Mouse (Mus musculus) heart, embryonic 14.5 days (tissue): Measurements from ENCODE around the gene Zfp316. TPM values are rescaled to one million over a fixed set of nuclear protein-coding genes. Genes with fewer than 3 reads are reported as not detected.

Experiments
- ATAC-seq: fragments of 200-750 bp; cut with Nextera tagmentation; 2 replicates; pipeline ENCODE4 v1.8.0; 2017; ENCODE audit warnings: low read depth, moderate TSS enrichment; ENCODE audit not compliant: insufficient number of reproducible peaks, insufficient read depth, low FRiP score
- H3K27ac ChIP-seq, 2 experiments: fragments of 200-500 bp in 1 of 2; fragments of 300-500 bp in 1 of 2; sonication (generic) in 1 of 2; replicated peaks in 1 of 2; 2 replicates each; pipeline ENCODE4 v1.5.1; 2012 to 2014; ENCODE audit warnings: low read depth in 2 of 2, low read length in 2 of 2, control low read depth in 1 of 2, mild to moderate bottlenecking in 1 of 2, mixed read lengths in 1 of 2; ENCODE audit not compliant: control insufficient read depth in 1 of 2, insufficient read depth in 1 of 2
- H3K27me3 ChIP-seq: fragments of 300-500 bp; sonication (generic); 2 replicates; pipeline ENCODE4 v1.6.1; 2014; ENCODE audit warnings: mild to moderate bottlenecking, low read length, control low read depth; ENCODE audit not compliant: control insufficient read depth, insufficient read depth
- H3K36me3 ChIP-seq: fragments of 300-500 bp; sonication (generic); 2 replicates; pipeline ENCODE4 v1.6.1; 2014; ENCODE audit warnings: mild to moderate bottlenecking, control low read depth, low read length, mixed read lengths; ENCODE audit not compliant: control insufficient read depth, insufficient read depth
- H3K4me1 ChIP-seq, 2 experiments: fragments of 200-500 bp in 1 of 2; fragments of 300-500 bp in 1 of 2; sonication (generic) in 1 of 2; 2 replicates each; pipeline ENCODE4 v1.6.1; 2012 to 2014; ENCODE audit warnings: low read length in 2 of 2, control low read depth in 1 of 2, mixed read lengths in 1 of 2; ENCODE audit not compliant: control insufficient read depth in 2 of 2, insufficient read depth in 2 of 2
- H3K4me2 ChIP-seq: fragments of 300-500 bp; sonication (generic); 2 replicates; pipeline ENCODE4 v1.6.1; 2014; ENCODE audit warnings: mild to moderate bottlenecking, low read length
- H3K4me3 ChIP-seq, 2 experiments: fragments of 200-500 bp in 1 of 2; fragments of 300-500 bp in 1 of 2; sonication (generic) in 1 of 2; 2 replicates each; pipeline ENCODE4 v1.5.1; 2012 to 2014; ENCODE audit warnings: low read length in 2 of 2, mild to moderate bottlenecking in 2 of 2, control low read depth in 1 of 2, low read depth in 1 of 2, moderate library complexity in 1 of 2; ENCODE audit not compliant: control insufficient read depth in 1 of 2, insufficient read depth in 1 of 2
- H3K9ac ChIP-seq: fragments of 300-500 bp; sonication (generic); 2 replicates; pipeline ENCODE4 v1.6.1; 2014; ENCODE audit warnings: mild to moderate bottlenecking, low read length
- H3K9me3 ChIP-seq: fragments of 300-500 bp; sonication (generic); 2 replicates; pipeline ENCODE4 v1.6.1; 2016; ENCODE audit warnings: low read length, control low read depth; ENCODE audit not compliant: control insufficient read depth
- WGBS: fragments of 180-500 bp; shearing (Covaris S2); extraction: QIAGEN DNeasy Blood & Tissue Kit; methylation state at CpG from one replicate; pipeline ENCODE4 v1.1.7; 2014; 5-methylcytosine and 5-hydroxymethylcytosine counted together
- polyA plus RNA-seq: library from polyadenylated mRNA; unstranded; fragments of >200 nt; fragmentation: Nextera tagmentation; extraction: Ambion mirVana; gene quantifications from 2 replicates; pipeline ENCODE4 v1.2.1, GENCODE M21; 2014

Gene Zfp316
- polyA plus RNA-seq, 1 experiment from 2014 or later = 1.6 TPM

DNA sequence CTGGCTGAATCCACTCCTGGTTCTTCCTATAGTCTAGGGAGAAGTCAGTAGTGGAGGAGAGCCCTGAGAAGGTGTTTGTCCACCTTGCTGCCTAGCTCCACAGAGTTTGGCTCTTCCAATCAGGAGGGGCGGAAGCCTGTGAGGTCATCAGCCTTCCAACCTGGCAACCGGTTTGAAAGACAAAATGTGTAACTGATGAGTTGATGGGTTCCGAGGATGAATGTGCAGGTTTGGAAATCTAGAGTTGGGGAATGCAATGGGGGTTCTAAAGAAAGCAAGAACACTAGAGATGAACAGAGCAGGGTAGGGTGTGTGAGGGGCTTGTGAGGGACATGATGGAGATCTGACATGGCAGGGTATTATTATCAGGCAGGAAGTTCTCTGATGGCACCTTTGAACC lies 43.0 kb downstream of the Zfp316 start, which contains the start of gene Spdye4a:
TSS of gene Spdye4a (minus strand) at position 101 of the 400 bp plus-strand sequence.
- Histone ChIP-seq H3K4me1 (no peaks in the 10 kb centered on the region), H3K9ac (no peak within 1 kb of the TSS), H3K9me3 (no peaks in the 10 kb centered on the region; the same call in 1 of the 2 replicates), H3K27ac (no peak within 1 kb of the TSS), H3K36me3 (no peaks in the 10 kb centered on the region), H3K27me3 (no peaks in the 10 kb centered on the region), H3K4me2 (no peak within 1 kb of the TSS), H3K4me3 (no peak within 1 kb of the TSS)
- no peak for ATAC-seq
- 75% methylated on average over 3 of the region's 3 CpGs for WGBS

DNA sequence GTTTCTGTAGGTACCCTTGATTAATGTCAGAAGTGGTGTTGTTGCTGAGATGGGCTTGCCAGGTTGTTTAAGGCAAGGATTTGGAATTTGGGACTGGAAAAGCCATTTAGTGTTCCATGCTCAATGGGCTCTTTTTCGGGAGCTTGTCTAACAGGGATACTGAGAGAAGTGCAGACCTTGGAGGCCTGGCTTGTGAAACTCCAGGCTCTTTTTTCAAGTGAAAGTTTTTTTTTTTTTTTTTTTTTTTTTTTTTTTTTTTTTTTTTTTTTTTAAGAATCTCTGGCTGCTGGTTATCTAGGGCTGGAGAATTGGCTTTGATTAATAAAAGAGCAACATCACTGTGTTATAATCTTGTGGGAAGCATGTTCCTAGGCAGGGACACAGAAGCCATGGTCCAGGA lies 47.5 kb downstream of the Zfp316 start:
- WGBS = 60% methylated on average over 1 of the region's 1 CpGs
- Histone ChIP-seq H3K4me3 (no peak overlapping the region), H3K27ac (no peak overlapping the region), H3K9ac (no peak overlapping the region), H3K9me3 (no peaks in the 10 kb centered on the region), H3K4me2 (no peak overlapping the region), H3K27me3 (no peaks in the 10 kb centered on the region), H3K36me3 (no peaks in the 10 kb centered on the region), H3K4me1 (no peaks in the 10 kb centered on the region)
- no peak for ATAC-seq

DNA sequence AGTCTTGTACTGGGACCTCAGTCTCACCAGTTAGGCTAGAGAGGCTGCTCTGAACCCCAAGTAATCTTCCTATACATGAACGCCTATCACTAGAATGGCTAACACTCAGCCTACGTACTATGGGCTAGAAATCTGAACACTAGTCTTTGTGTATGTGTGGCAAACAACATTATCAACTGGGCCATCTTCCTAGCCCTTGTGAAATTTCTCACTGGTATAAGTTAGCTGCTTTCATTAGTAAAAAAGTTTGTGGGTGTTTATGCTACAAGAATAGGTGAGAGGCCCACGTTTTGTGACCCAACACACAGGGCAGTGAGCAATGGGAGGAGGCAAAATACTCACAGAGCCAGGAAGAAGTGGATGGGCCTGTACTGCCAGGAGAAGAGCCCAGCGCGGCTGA lies 48.8 kb downstream of the Zfp316 start:
- H3K36me3 ChIP-seq = no peaks in the 10 kb centered on the region
- no peaks in the 10 kb centered on the region for H3K27me3 ChIP-seq

DNA sequence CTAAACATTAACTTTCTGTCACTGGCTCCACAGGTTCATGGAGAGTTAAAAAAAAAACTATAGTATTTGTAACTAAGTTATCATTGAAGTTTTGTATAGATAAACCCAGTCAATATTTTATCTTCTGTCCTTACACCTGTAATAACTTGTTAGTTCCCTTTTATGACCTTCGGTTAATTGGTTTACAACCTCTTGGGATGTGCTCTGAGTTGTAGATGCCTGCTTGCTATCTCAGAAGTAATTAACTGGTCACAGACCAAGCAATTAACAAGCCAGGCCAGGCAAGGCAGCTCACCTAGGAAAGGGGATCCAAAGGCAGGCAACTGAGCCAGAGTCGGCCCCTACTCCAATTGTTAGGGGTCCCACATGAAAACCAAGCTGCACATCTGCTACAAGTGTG lies 56.0 kb downstream of the Zfp316 start:
- H3K4me1 ChIP-seq = no peaks in the 10 kb centered on the region
- no peaks in the 10 kb centered on the region for H3K27me3 ChIP-seq
- 86% methylated on average over 2 of the region's 2 CpGs for WGBS
- H3K9ac ChIP-seq = no peak overlapping the region
- H3K36me3 ChIP-seq = no peaks in the 10 kb centered on the region
- peaks cover under 1% of the 10 kb centered on the region; the same call in 1 of the 2 replicates for H3K9me3 ChIP-seq
- H3K4me2 ChIP-seq = no peak overlapping the region
- no peak overlapping the region for H3K27ac ChIP-seq
- no peak for ATAC-seq
- H3K4me3 ChIP-seq = no peak overlapping the region

More for the DNA sequence above, 48.8 kb downstream of the Zfp316 start:
- ATAC-seq = no peak
- Histone ChIP-seq H3K4me1 (no peaks in the 10 kb centered on the region), H3K9me3 (no peaks in the 10 kb centered on the region), H3K9ac (no peak overlapping the region), H3K4me2 (no peak overlapping the region), H3K4me3 (no peak overlapping the region), H3K27ac (no peak overlapping the region)
- WGBS = 59% methylated on average over 4 of the region's 5 CpGs

DNA sequence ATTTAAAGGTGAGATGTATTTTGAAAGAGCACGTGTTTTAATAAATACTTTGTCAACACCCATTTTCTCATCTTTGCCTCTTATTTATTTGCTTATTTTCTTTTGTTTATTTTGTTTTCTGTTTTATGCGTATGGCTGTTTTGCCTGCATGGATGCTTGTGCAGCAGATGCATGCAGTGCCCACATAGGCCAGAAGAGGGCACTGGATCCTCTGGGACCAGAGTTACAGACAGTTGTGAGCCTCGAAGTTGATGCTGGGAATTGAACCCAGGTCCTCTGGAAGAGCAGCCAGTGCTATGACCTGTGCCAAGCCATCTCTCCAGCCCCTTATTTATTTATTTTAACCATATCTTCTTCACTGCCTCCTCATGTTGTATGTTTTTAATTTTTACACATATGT lies 64.8 kb downstream of the Zfp316 start:
- Histone ChIP-seq H3K27me3 (no peaks in the 10 kb centered on the region), H3K9ac (no peak overlapping the region), H3K36me3 (no peaks in the 10 kb centered on the region), H3K27ac (no peak overlapping the region), H3K4me2 (no peak overlapping the region), H3K4me1 (no peaks in the 10 kb centered on the region), H3K4me3 (no peak overlapping the region), H3K9me3 (peaks cover 8% of the 10 kb centered on the region; the same call in 1 of the 2 replicates)
- 69% methylated on average over 3 of the region's 3 CpGs for WGBS
- no peak for ATAC-seq

Other genes with a start within 250 kb of the Zfp316 start
- 23.2 and 26.5 TPM in 2 replicates for gene Rnf216, start 157.0 kb downstream of the Zfp316 start, polyA plus RNA-seq
- gene Olfr718-ps1, start 122.4 kb downstream of the Zfp316 start, polyA plus RNA-seq = not detected in 2 replicates
- gene Rbak, start 89.2 kb downstream of the Zfp316 start, polyA plus RNA-seq = 9.1 and 9.6 TPM in 2 replicates
- not detected in 2 replicates for gene Spdye4b, start 89.0 kb downstream of the Zfp316 start, polyA plus RNA-seq
- gene Spdye4a, start 43.1 kb downstream of the Zfp316 start, polyA plus RNA-seq = not detected in 2 replicates
- 9.4 and 9.7 TPM in 2 replicates for gene Zfp12, start 34.9 kb downstream of the Zfp316 start, polyA plus RNA-seq
- gene Zfp853, start 23.6 kb upstream of the Zfp316 start, polyA plus RNA-seq = 0.07 TPM in 1 of 2 replicates, not detected in the other
- 17.7 and 18.4 TPM in 2 replicates for gene E130309D02Rik, start 45.3 kb upstream of the Zfp316 start, polyA plus RNA-seq
- 58.7 and 60.1 TPM in 2 replicates for gene Zdhhc4, start 59.2 kb upstream of the Zfp316 start, polyA plus RNA-seq
- 0.09 and 0.18 TPM in 2 replicates for gene Grid2ip, start 87.3 kb upstream of the Zfp316 start, polyA plus RNA-seq
- gene Kdelr2, start 133.8 kb upstream of the Zfp316 start, polyA plus RNA-seq = 228 and 254 TPM in 2 replicates
- 10.8 TPM in 2 replicates for gene Daglb, start 194.6 kb upstream of the Zfp316 start, polyA plus RNA-seq